Mouse (Mus musculus) olfactory bulb, adult 2 months (tissue): Measurements from ENCODE around the gene Serpinb1b.

ENCODE experiments used
- CTCF ChIP-seq: fragments of 200-500 bp; IDR thresholded peaks from 2 replicates; pipeline ENCODE4 v1.5.1; 2012; ENCODE audit warnings: low read depth, mild to moderate bottlenecking, low read length, moderate library complexity; ENCODE audit not compliant: insufficient read depth
- POLR2A ChIP-seq: fragments of 200-500 bp; IDR thresholded peaks from 2 replicates; pipeline ENCODE4 v1.6.1; 2012; ENCODE audit warnings: mild to moderate bottlenecking, low read depth, low read length, moderate library complexity; ENCODE audit not compliant: insufficient read depth

GRCm38 (mm10) chr13:33085695-33086432, 7.5 kb downstream of the Serpinb1b start:
- TF ChIP-seq POLR2A (no peak), CTCF (no peak)
